Mouse (Mus musculus) inflammation-experienced regulatory T-cells, adult 6 months (primary cell): ENCODE measurements around the gene Sirt6. TPM values are rescaled to one million over a fixed set of nuclear protein-coding genes. Genes with fewer than 3 reads are reported as not detected.

Source experiments
- ATAC-seq: one replicate; pipeline ENCODE4 v1.8.0; 2017
- polyA plus RNA-seq, 3 experiments: library from polyadenylated mRNA; unstranded; fragments of 100-300 nt; shearing (Covaris generic); gene quantifications; one replicate each; pipeline ENCODE4 v1.2.1; 2017

The Sirt6 gene
- polyA plus RNA-seq, 3 experiments from 2014 or later: 23.3 to 26.7 (median 24.3) TPM

DNA sequence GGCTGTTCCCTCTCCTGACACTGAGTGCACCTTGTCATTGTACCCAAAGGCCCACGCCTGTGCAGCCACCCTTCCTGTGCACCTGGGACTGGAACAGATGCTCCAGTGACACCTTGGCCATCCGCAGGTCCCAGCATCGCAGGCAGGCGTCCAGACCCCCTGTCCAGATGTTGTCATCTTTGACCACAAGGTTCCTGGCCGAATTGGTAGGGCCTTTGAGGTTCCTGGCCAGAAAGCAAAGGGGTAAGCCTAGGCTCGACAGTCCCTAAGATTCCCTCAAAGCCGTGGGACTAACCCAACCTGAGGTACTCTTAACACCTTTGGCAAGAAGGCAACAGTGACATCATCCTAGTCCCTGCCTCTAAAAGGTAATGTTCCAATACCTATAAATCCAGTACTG, 35.0 kb downstream of the Sirt6 start:
- ATAC-seq: no peak

DNA sequence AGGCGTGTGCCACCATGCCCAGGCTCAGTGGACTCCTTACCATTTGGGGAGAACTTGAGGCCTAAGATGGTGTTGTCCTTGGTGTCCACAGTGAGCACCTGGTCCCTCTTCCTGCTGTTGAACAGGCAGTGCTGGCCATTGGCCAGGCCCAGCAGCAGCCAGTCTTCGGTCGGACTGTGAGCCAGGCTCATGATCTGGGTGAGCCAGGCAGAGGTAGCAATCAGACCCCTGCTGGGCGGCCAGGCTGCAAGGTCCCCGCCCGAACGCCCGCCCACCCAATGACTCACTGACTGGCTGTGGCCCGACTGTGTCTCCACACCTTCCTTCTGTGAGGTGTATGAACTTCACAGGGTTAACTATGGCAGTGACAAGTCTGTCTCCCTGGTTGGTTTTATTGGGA, 35.8 kb downstream of the Sirt6 start:
- ATAC-seq: no peak

DNA sequence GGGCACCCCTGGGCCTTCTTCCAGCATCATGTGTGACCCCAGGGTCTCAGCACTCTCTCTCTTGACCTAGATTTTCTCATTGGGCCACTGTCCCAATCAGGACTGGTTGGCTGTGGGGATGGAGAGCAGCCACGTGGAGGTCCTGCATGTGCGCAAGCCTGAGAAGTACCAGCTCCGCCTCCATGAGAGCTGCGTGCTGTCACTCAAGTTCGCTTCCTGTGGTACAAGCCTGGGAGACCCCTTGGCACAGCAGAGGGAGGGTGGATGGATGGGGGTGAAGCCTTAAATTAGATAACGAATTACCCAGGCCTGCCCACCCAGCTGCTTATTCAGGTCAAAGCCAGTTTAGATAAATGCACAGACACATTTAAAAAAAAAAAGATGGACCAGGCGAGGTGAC, 38.9 kb downstream of the Sirt6 start:
- ATAC-seq: no peak

DNA sequence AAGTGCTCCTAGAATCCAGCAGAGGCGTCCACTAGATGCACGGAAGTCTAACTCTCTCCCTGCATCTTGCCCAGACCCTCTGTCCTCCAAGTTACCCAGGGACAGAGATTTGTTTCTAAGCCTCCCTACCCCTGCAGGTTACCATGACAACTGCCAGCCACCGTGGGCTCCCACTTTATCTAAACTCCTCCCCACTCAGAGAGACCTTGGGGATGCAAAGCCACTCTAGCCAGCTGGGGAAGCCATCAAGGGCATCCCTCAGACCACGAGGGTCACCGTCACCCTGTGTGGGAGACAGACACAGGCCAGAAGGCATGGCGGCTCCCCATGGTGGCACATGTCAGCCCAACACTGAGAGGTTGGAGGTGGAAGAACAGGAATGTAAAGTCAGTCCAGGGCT, 44.2 kb downstream of the Sirt6 start:
- no peak for ATAC-seq

DNA sequence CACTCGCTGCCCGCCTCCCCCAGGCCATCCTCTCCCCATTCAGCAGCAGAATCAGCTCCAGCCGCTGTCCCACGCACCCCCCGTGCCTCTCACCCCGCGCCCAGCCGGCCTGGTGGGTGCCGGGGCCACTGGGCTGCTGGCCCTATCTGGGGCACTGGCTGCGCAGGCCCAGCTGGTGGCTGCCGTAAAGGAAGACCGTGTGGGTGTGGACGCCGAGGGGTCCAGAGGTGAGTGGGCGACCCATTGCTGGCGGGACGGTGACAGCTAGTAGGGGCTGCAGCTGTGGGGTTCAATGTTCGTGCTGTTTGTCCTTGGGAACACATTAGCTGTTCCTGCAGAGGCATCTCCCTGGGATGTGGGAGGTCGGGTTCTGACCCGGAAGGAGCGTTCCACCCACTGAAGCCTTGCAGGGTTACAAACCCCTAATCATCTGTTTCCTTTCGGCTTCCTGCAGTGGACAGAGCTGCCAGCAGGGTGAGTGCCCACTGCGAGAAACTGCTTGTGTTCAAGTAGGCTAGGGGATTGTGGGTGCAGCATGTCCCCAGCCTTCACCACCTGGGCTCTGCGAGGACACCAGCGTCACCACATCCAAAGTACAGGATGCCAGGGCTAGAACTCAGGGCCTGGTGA, 47.0 kb downstream of the Sirt6 start:
- peak; percentile 60 for ATAC-seq

DNA sequence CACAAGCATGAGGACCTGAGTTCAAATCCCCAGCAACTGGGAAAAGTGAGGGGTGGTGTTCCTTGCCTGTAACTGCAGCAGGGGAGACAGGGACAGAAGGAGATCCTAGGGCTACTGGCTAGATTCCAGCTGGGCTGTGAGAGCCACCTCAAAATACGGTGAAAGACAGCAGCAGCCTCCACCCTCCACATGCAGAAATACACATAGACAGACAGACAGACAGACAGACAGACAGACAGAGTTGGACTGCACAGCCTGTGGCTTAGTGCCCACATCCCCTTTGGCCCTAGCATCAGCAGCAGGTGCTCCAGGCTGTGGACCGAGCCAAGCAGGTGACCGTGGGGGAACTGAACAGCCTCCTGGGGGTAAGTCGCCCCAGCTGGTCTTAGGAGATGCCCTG, 47.6 kb downstream of the Sirt6 start:
- no peak for ATAC-seq

DNA sequence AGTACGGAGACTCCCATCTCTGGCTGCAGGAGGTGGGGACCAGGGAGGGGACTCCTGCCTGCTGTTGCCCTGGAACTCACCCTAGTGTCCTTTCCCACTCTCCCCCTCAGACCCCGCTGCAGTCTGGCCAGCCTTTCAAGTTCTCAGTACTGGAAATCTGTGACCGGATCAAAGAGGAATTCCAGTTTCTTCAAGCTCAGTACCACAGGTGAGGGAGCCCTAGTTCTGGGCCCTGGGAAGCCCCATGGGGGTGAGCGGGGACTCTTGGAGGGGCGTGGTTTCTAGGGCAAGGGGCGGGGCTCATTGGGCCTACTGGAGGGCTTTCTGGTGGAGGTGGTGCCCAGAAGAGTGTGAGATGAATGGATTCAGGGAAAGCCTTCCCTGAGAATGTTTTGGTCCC, 51.9 kb downstream of the Sirt6 start:
- no peak for ATAC-seq

DNA sequence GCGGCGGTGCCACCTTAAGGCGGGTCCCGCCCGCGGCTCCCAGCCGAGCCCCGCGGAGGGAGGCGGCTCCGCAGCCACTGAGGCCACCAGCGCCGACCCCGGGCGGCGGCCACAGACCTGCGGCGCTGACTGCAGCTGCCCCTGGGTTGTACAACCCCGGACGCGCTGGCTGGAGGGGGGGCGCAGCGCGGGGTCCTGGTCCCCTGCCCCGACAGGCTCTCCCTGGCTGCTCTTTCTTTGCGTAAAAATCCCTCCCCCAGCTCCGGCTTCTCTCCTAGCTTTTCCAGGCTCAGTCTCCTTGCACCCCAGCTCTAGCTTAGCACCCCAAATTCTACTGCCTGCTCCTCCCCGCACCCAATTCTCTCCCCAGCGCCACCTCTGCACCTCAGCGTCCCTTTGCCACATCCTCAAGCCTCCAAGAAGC, 52.4 kb downstream of the Sirt6 start:
- no peak for ATAC-seq

DNA sequence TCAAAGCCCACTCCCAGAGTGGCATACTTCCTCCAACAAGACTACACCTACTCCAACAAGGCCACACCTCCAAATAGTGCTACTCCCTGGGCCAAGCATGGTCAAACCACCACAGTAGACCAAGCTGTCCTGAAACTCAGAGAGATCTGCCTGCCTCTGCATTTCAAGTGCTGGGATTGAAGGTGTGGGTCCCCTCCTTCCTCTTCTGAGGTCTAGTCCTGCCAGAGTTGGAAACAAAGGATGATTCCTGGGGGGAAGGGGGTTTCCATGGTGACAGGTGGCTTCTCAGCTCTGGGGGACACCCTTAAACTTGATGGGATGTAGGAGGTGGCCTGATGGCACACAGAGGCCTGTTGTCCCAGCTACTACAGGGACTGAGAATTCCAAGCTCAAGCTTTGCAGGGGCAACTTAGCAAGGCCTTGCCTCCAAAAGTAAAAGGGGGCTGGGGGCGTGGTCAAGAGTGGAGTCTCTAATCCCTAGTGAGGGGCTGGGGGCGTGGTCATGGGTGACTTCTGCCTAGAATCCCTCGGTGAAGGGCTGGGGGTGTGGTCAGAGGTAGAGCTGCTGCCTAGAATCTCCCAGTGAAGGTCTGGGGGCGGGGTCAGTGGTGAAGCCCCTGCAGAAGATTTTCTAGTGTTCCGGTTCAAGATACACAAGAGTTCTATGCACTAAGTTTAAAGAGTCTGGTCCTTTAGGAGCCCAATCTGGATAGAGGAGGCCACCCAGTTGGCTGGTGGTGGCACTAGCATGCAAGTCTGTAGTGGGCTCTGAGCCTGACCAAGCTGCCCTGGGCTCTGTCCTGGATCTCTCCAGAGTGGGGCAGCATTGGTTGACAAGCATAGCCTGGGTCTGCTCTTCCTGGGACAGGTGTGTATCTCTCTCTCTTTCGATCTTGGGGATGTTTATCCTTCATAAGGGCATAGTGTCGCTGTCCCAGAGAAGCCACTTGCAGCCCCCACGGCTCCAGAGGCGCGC, 53.2 kb downstream of the Sirt6 start, which contains the start of gene Tle2:
Gene Tle2 (plus strand): TSS at position 481 of the 976 bp plus-strand sequence.
- no peak for ATAC-seq

DNA sequence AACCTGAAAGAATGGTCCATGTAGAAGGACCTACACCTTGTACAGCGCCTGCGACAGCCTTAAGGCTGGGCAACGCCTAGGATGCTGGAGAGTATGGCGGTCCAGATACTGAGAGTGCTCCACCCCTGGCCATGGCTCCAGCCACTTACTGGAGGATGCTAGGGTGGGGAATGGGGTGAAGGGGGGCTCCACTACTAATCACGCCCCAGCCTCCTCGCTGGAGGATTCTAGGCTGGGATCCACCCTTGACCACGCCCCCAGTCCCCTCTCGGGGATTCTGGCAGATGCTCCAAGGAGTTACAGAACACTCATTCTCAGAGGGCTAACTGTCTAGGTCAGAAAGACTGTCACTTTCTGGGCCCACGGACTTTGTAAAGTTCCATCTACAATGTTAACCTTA, 54.6 kb downstream of the Sirt6 start:
- ATAC-seq: no peak

DNA sequence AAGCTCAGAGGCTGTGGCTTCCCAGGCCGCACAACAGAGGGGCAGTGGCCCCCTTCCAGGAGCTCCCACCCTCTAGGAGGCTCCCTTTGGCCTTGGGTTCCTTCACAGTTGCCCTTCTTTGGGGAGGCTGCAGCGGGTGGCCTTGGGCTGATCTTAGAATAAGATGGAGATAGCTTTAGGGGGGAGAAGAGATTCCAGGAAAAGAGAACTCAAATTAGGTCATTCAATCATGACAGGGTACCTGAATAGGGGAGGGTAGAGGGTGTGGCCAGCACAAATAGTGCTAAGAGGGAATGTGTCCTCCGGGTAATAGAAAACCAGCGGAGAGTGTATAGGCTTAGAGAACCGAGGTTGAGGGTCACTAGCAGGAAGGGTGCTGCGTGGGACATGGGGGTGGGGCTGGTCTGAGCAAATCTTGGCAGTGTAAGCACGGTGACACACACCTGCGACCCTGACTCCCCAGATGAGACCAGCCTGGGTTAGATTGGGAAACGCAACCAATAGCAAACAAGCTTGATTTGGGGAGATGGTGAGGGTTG, 55.4 kb downstream of the Sirt6 start:
- ATAC-seq: no peak

Other genes starting within 250 kb of the Sirt6 start
- gene Fzr1, start 249.3 kb downstream of the Sirt6 start, polyA plus RNA-seq: 10 to 100 TPM; 10.7 to 27.1 (median 13.4) TPM
- gene Dohh, start 243.4 kb downstream of the Sirt6 start, polyA plus RNA-seq: 10 to 100 TPM in 2 of 3 experiments, 1 to 10 TPM in 1; 9.2 to 17.9 (median 10.9) TPM
- gene Gm48551, start 243.3 kb downstream of the Sirt6 start, polyA plus RNA-seq: 1 to 10 TPM in 2 of 3 experiments, under 1 TPM in 1; 0.60 to 1.9 (median 1.1) TPM
- 1 to 10 TPM in 1 of 3 experiments, not detected in 2; 3.1 TPM for gene Gm48552, start 238.8 kb downstream of the Sirt6 start, polyA plus RNA-seq
- gene Smim24, start 234.7 kb downstream of the Sirt6 start, polyA plus RNA-seq: 10 to 100 TPM in 1 of 3 experiments, 1 to 10 TPM in 2; 4.4 to 10.7 (median 9.8) TPM
- gene Nfic, start 172.2 kb downstream of the Sirt6 start, polyA plus RNA-seq: 10 to 100 TPM; 13.8 to 17.2 (median 15.0) TPM
- 1 to 10 TPM; 1.1 to 1.4 (median 1.2) TPM for gene Celf5, start 145.1 kb downstream of the Sirt6 start, polyA plus RNA-seq
- gene Ncln, start 131.4 kb downstream of the Sirt6 start, polyA plus RNA-seq: 10 to 100 TPM; 34.3 to 41.1 (median 36.9) TPM
- gene S1pr4, start 127.7 kb downstream of the Sirt6 start, polyA plus RNA-seq: 10 to 100 TPM; 49.1 to 93.2 (median 50.3) TPM
- gene Gna15, start 103.6 kb downstream of the Sirt6 start, polyA plus RNA-seq: 100 to 1,000 TPM in 1 of 3 experiments, 10 to 100 TPM in 2; 23.1 to 102 (median 24.3) TPM
- gene Gna11, start 82.6 kb downstream of the Sirt6 start, polyA plus RNA-seq: 10 to 100 TPM; 26.5 to 29.4 (median 28.7) TPM
- 100 to 1,000 TPM in 2 of 3 experiments, 10 to 100 TPM in 1; 82.5 to 118 (median 109) TPM for gene Aes, start 68.3 kb downstream of the Sirt6 start, polyA plus RNA-seq
- 1 to 10 TPM in 2 of 3 experiments, not detected in 1; 1.4 TPM for gene Tle2, start 53.2 kb downstream of the Sirt6 start, polyA plus RNA-seq
- gene Tle6, start 26.7 kb downstream of the Sirt6 start, polyA plus RNA-seq: 1 to 10 TPM in 2 of 3 experiments, under 1 TPM in 1; 0.99 to 1.9 (median 1.7) TPM
- 1 to 10 TPM in 2 of 3 experiments, under 1 TPM in 1; 0.69 to 5.2 (median 4.1) TPM for gene BC025920, start 21.5 kb downstream of the Sirt6 start, polyA plus RNA-seq
- gene Ankrd24, start 743 bp upstream of the Sirt6 start, polyA plus RNA-seq: 1 to 10 TPM in 1 of 3 experiments, under 1 TPM in 2; 0.72 to 1.3 (median 0.90) TPM
- gene Gm10778, start 21.3 kb upstream of the Sirt6 start, polyA plus RNA-seq: 1 to 10 TPM; 5.2 to 9.4 (median 9.1) TPM
- gene Zfp433, start 77.0 kb upstream of the Sirt6 start, polyA plus RNA-seq: 10 to 100 TPM; 17.8 to 23.8 (median 18.4) TPM
- gene Gm3055, start 143.4 kb upstream of the Sirt6 start, polyA plus RNA-seq: 1 to 10 TPM; 6.9 to 9.1 (median 7.6) TPM
- gene Gm4767, start 184.4 kb upstream of the Sirt6 start, polyA plus RNA-seq: 1 to 10 TPM; 5.5 to 7.2 (median 6.0) TPM
- 1 to 10 TPM; 1.3 to 9.8 (median 4.8) TPM for gene Gm32687, start 236.1 kb upstream of the Sirt6 start, polyA plus RNA-seq